Mouse (Mus musculus) urinary bladder, postnatal 25 days (tissue): ENCODE data around the gene Gm5134.

Experiments used
- DNase-seq: peaks from one replicate; pipeline ENCODE4 v3.0.0; 2022; ENCODE audit warnings: low spot score

Gene Gm5134

DNA sequence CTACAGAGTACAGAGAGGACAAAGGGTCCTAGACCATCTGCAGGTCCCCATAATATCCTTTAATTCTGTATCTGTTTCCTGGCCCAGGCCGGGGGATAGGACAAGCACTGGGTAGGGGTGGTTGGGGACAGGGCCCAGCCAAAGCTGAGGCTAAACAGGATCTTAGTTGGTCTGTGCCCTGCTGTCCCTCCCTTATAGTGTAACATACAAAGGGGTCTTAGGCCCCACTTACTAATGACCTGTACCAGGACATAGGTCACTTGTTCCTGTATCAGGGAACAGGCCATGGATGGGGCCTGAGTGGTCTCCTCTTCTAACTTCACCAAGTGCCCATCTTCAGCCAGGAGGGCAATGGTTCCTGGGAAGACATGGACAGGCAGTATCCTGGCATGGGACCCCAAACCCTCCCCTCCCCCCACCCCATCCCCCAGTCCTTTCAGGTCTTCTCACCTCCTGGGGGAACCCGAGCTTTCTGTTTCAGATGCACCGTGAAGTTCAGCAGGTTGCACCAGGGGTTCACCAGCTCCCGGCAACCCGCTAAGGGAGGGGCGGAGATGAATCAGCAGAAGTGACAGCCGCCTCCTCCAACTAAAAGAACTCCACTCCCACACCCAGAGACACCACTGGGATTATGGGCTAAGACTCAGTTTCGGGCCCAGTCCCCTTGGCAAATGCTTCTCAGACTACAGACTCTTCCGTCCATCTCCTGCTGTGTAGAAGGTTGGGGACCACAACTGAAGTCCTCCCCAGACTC, 14.7 kb upstream of the Gm5134 start:
- DNase-seq, result no peak

DNA sequence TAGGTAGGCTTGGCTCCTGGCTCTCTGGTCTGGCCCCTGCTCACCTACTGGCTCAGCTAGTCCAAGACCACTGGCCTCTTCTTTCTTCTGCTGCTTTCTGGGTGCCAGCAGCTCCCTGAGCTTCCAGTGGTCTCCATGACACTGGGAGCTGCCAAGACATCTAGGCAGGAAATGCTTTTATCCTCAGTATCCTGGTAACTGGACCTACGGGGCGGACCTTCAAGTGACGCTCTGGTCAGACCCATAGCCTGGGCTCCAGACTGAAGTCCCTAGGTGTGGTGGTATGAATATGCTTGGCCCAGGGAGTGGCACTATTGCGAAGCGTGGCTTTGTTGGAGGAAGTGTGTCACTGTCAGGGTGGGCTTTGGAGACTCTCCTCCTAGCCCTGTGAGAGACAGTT, 13.8 kb upstream of the Gm5134 start, which contains the start of gene Gm867:
TSS of gene Gm867 (minus strand) at position 153 of the 400 bp plus-strand sequence.
- no peak for DNase-seq

DNA sequence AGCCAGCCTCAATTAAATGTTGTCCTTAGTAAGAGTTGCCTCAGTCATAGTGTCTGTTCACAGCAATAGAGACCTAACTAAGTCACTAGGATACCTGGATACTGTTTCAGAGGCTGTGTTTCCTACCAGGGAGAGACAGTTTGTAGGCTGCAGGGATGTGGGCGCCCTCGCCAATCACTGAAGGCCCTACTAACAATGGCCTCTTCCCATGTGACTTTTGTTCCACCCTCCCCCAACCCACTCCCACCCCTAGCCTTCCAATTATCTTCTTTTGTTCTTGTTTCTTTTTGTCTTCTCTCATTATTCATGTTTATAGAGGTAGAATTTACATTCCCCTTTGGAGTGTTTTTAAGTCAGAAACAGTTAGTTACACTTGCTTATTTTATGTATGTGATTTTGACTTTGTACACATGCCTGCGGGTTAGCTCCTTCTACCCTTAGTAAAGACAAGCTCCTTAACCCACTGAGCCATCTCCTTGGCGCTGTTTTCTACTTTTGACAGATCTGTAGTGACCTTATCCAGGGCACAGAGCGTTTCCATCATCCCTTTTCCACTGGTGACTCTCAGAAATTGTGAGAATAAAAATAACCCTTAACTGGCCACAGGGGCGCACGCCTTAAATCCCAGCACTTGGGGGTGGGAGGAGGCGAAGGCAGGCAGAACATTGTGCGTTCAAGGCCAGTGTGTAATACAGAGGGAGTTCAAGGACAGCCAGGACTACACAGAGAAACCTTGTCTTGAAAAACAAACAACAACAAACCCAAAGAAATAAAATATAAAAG, 13.1 kb upstream of the Gm5134 start:
- no peak for DNase-seq

DNA sequence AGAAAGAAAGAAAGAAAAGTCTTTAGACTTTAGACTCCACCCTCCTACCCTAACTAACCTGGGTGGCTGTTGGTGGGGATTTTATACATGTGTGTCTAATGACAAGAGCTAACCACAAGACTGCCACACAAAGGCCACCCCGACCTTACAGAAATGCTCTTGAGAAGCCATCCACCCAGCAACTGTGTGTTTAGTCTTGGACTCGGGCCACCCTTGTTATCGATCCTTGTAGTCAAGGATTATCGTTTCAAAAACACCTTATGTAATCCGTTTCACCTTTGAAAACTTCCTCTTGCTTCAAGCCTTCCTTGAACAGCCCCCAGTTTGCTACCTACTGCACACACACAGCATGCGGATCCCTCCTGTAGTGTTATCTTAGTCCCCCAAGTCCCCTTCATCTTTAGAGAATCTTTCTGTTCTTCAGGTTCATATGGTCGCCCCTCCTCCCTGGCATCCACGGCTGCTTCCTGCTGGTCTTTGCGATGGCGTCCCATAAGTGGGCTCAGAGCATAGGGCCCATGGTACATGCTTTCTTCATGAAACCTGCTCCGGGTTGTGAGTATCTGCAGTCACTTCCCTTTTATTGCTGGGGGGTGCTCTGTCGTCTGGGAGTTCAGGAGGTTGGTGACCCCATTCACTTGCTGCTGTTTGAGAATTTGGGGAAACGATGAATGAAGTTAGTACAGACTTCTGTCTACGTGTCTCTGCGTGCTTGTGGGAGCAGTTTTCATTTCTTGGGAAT, 11.4 kb upstream of the Gm5134 start, which contains the start of gene Vpreb3:
TSS of gene Vpreb3 (plus strand) at position 322 of the 742 bp plus-strand sequence.
- DNase-seq, result no peak

DNA sequence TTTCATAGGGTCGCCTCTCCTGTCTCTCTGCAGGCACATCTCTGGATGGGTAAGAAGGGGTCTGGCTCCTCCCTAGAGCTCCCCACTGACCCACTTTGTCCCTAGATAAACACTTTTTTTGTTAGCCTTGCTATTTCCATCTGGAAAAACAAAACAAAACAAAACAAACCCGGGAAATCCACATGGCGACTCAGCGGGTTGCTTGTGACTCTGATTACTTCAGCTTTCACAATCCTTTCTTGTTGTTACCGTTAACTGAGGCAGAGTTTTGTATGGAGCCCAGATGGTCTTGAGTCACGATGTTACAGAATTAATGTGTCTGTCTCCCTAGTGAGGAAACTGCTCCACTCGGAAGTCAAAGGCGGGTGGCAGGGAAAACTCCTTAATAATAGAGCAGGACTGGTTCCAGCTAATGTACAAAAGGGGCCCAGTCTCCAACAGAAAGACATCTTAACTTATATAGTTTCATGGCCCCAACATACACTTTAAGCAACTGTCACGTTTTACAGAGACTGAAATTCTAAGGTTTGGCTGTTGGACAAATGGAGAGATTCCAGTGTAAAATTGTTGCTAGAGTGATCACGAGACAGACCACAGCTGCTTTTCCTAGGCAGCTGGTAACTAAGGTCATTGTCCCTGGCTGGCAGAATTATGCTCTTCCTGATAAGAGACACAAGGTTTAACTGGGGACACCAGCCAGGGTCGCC, 10.1 kb upstream of the Gm5134 start:
- DNase-seq, result no peak

DNA sequence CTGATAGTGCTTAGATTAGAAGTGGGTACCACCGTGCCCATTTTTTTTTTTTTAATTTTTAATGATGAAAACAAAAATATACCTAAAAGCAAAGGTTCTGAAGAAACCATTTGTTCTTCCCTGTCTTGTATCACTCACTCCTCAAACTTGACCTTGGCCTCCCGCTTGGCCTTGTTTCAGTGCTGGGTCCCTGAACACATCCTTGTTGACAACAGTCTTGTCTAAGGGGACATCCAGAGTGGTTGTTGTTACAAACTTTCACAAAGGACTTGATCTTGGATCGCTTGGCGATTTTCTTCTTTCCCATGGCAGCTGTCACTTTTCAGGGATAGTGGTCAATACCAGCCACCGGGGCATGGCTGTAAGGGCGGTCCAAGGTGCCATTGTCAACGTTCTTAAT, 9.1 kb upstream of the Gm5134 start:
- no peak for DNase-seq

DNA sequence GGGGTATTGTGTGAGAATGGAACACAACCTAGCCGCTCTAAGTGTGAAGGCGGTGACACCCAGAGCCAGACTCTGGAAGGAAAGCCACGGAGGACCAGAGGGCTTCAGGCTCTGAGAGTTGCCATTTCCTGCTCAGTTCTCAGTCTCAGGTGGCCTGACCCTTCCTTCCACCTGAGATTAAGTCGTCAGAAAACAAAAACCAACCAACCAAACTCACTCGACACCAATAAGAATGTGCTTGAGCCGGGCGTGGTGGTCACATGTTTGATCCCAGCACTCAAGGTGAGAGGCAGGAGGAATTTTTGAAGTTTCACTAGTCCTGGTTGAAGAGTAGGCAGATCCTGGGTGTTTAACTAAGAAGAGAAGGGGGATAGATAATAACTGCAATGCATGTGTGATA, 8.4 kb upstream of the Gm5134 start:
- no peak for DNase-seq

DNA sequence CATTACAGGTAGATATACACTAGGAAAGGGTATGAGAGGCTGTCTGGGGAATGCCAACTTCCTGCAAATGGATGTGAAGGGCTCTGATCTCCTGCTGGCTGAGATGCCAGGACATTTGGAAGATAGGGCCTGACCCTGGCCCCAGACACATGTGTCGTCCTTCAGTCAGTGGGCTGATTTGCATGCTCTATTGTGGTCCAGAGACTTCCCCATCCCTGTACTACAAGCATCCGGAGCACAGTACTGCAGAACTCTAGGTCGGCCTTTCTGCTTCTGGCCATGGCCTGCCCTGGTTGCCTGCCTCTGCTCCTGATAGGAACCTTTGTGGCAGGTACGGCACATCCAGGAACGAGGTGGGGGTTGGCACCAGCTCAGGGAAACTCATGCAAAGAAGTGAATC, 6.2 kb upstream of the Gm5134 start:
- DNase-seq, result no peak

DNA sequence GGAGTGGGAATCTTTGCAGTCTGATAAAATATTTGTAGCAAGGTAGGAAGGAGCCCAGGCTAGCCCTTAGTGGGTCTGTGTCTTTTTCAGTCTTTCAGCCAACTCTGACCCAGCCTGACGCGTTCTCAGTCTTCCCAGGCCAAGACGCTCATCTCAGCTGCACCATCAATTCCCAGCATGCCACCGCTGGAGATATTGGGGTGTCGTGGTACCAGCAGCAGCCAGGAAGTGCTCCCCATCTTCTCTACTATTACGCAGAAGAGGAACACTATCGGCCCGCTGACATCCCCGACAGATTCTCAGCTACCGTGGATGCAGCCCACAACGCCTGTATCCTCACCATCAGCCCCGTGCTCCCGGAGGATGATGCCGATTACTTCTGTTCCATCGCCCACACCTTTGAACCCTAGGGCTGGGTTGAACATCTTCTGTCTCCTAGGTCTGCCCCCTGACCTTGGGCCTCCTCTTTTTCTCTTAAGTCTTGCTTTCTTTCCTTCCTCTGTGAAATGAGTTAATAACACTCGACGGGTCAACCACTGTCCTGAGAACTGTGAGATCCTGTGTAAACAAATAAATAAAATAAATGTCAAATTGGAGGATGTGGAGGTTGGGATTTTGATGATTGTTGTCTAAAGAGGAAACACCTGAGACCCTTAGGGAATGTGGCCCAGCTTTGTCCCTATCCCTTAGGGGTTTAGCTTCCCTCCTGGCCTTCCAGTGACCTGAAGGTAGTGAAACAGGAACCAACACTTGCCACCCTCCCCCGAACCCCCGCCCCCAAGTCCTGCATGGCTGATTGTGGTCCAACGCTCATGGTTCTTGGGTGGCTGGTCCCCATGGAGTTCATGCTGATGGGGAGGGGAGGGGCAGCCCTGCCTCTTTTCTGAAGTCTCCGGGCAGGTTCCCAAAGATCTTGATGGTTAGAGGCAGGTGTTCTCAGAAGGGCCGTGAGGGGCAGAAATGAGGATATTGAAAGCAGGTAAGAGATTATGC, 5.0 kb upstream of the Gm5134 start:
- no peak for DNase-seq

DNA sequence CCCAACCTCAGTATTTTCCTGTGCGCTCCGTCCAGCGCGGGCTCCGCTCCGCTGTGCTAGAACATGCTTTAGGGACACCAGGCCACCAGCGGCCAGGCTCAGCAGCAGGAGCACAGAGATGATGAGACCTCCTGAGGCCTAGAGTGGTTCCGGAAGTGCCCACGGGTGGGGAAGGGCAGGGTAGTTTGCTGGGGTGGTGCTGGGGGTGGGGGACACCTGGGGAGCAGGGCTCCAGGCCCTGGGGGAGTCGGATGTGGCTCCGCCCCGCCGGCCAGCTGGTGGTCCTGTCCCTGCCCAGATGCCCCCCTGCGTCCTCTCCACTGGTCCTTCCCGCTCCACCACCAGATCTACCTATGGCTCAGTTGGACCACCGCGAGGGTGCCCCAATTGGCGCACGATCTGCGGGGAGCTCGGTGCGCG, 3.5 kb upstream of the Gm5134 start:
- no peak for DNase-seq

DNA sequence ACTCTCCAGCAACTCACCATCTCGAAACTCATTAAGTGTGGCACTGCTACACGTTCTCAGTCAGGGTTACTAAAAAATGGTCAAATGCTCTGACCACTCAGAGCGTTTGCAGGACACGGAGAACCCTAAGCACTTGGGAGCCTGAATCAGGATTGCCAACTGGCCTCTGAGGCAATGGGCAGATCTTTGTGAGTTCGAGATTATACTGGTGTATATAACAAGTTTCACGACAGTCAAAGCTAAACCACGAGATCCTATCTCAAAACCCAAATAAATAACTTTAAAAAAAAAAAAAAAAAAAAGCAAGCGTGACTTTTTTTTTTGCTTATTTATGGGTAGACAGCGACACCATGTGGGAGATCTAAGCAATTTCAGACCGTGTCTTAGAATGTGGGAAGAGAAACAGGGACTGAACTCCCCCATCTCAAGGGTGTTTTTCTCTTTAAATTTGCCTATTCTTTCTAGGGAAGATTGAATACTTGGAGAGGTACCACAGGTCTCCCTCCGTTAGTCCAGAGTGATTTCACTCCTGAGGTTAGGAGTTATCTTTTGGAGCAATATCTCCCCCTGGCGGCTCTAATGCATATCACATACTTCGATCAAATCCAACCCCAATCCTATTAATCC, 2.8 kb upstream of the Gm5134 start:
- DNase-seq, result peak; percentile 36

DNA sequence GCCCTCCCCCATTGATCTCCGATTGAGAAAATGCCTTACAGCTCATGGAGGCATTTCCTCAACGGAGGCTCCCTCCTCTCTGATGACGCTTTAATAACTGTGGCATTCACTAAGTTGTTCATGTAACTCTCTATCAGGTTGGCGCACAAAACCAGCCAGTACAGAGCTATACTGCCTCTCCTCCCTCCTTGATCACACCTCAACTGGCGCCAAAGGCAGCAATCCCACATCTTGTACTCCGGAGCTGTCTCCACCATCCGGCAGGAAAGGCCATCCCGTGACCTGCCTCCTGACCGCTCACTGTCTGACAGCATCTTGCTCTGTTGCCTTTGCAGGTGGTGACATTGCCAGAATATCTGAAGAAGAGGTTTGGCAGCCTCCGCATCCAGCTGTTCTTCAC, 19.5 kb downstream of the Gm5134 start:
- no peak for DNase-seq

DNA sequence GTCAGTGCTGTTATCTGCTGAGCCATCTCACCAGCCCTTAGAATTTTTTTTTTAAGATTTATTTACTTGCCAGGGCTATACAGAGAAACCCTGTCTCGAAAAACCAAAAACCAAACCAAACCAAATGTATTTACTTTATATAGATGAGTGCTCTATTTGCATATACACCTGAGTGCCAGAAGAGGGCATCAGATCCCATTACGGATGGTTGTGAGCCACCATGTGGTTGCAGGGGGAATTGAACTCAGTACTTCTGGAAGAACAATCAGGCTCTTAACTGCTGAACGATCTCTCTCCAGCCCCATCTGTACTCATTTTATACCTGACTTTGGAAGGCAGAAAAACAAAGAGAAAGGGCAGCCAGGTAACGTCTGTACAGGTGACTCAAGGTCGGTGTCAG, 20.9 kb downstream of the Gm5134 start:
- DNase-seq, result no peak

DNA sequence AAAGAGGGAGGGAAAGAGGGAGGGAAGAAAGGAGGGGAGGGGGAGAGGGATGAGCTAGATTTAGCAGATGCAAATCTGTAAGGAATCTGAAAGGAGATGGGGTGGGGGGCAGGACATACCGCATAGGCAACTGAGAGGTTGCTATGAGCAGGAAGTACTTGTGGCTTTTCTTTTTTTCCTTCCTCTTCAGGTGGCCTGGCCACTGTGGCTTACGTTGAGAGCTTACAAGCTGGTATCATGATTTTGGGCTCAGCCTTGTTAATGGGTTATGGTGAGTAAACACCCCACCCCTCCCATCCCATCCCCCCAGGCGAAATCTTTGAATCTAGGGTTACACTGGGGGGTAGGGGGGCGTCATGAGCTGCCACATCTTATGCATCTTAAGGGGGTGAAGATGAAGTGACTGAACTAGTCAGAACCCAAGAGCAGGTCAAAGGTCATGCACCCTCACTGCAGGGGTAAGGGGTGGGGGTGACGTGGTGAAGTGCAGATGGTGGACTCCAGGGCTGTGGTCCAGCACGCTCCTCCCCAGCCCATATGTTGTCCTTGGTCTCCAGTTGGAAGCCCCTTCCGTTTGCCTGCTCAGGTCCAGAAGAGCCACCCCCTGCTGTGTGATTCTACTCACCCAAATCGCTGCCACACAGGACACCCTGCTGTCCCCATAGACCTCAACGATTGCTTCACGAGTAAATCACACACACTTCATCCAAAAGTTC, 24.0 kb downstream of the Gm5134 start:
- no peak for DNase-seq

DNA sequence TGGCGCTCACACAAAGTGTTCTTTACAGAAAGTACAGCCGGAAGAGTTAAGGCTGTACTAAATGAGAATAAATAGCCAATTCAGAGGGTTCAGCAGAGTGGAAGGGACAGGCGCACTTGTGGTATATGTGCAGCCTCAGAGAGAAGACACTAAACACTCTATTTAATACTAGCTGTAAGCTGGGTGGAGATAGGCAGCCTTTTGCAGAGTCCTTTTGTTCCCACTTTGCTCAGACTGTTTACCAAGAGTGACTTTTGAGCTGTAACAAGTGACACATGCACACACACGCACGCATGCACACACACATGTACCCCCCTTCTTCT, 24.5 kb downstream of the Gm5134 start:
- DNase-seq, result no peak

DNA sequence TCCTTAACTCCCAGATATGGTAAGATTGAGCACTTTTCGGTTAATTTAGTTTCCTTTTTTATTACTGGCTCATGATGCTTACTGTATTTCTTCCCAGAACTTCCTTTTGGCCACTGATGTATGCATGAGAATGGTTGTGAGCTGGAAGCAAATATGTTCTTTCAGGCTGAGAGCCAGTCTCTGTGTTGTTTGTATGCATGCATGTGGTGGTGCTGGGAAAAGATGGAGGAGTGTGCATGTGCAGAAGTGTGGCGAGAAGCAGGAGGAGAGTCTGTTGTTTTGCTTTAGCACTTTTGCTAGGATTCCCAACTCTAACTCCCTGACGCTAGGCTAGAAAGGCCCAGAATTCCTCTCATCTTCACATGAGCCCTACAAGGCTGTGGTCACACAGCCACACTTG, 25.1 kb downstream of the Gm5134 start:
- DNase-seq, result no peak

DNA sequence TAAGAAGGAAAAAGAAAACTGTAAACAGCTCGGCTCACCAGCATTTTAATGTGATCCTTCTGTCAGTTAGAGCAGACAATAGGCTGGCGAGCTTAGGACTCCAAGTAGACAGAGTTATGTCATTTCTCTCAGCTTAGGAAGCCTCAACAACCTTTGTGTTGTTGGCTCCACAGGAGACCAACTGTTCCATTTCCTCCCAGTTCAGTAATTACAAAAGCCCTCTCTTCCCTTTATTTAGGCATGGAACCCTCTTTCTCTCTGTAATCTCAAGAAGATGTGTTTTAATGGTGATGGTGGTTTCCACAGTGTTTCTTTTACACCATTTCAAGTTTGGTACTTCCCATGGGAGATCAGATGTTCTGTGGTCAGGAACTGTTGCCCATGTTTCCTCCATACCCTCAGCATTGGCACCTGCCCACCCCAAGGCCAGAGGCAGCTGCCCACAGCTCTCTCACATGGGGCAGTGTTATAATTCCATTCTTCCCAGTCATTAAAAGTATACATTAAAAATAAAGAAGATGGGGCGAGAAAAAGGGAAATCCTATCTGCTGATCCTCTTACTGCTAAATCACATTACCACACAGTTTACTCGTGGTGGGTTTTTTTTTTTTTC, 36.2 kb downstream of the Gm5134 start:
- no peak for DNase-seq

DNA sequence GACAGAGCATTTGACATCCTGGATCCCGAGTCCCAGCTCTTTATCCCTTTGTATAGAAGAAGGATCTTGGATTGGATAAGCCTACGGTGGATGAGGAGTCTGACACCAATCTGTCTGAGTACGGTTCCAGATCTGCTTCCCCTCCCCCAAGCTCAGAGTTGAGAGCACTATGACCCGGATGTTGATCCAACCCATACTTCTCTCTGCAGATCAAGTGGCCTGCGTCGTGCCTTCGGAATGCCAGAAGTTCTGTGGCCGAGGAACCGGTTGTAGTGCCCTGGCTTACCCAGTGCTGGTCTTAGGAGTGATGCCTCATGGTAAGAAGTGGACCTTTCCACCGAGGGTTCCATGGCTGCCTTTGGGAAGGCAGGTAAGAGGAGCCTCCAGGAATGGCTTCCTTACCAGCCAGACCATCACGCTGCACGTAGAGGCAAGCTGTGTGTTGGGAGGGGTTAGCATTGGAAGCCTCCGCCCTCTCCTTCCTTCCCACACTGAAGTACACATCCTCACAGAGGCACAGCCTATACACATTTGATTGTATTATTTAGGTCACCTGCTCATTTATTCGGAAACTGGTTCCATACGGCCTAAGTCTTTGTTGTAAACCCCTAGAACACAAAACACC, 39.4 kb downstream of the Gm5134 start:
- no peak for DNase-seq
